Mouse (Mus musculus) megakaryocyte, embryonic 14.5 days (primary cell): Measurements from ENCODE around the gene Specc1. TPM values are rescaled to one million over a fixed set of nuclear protein-coding genes. Genes with fewer than 3 reads are reported as not detected.

Experiments used
- H3K27me3 ChIP-seq: replicated peaks from 2 replicates; pipeline ENCODE3; 2012; ENCODE audit warnings: inconsistent platforms
- H3K36me3 ChIP-seq: replicated peaks from 2 replicates; pipeline ENCODE3; 2012; ENCODE audit warnings: low read length, inconsistent platforms, mixed read lengths
- H3K4me1 ChIP-seq: 2 replicates; pipeline ENCODE4 v1.6.1; 2012; ENCODE audit warnings: inconsistent platforms
- H3K4me3 ChIP-seq: replicated peaks from 2 replicates; pipeline ENCODE3; 2012; ENCODE audit warnings: moderate library complexity, mild to moderate bottlenecking, inconsistent platforms
- H3K9me3 ChIP-seq: 2 replicates; pipeline ENCODE4 v1.6.1; 2012; ENCODE audit warnings: inconsistent platforms
- FLI1 ChIP-seq: IDR thresholded peaks from 2 replicates; pipeline ENCODE4 v1.6.1; 2012; ENCODE audit warnings: low read length, inconsistent platforms, mixed read lengths
- GATA1 ChIP-seq: IDR thresholded peaks from 3 replicates; pipeline ENCODE4 v1.6.1; 2012; ENCODE audit warnings: mixed read lengths, low read length, inconsistent platforms, borderline replicate concordance
- polyA plus RNA-seq: library from polyadenylated mRNA; stranded (reverse); fragments of >175 nt; gene quantifications from 2 replicates; pipeline ENCODE4 v1.2.3, GENCODE M21; 2012; ENCODE audit warnings: low replicate concordance; ENCODE audit not compliant: insufficient read depth

Gene Specc1
- polyA plus RNA-seq, 1 experiment, result 7.1 TPM

DNA sequence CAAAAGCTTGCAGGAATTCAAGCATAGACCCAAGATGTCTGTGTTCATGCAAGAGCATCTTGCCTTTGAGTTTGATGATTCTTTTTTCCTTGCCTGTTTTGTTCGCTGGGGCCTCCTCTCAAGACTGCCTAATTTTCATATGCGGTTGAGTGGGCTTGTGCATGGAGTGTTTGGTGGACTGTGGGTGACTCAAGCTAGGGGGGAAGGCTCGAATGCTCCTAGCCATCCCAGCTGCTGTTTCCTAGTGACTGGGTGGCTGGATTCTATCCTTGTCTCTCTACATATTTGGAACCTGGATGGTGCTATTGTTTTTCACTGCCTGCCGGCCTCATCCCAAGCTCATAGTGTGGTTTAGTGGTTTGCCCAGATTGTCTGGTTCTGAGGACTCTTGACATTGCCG is 8.0 kb downstream of the Specc1 start:
- TF ChIP-seq GATA1 (no peak), FLI1 (no peak)
- H3K36me3 ChIP-seq, result no peaks in the 10 kb centered on the region
- H3K9me3 ChIP-seq, result no peaks in the 10 kb centered on the region
- peaks cover 53% of the 10 kb centered on the region for H3K4me1 ChIP-seq
- peaks cover 2% of the 10 kb centered on the region for H3K27me3 ChIP-seq
- no peak overlapping the region for H3K4me3 ChIP-seq

DNA sequence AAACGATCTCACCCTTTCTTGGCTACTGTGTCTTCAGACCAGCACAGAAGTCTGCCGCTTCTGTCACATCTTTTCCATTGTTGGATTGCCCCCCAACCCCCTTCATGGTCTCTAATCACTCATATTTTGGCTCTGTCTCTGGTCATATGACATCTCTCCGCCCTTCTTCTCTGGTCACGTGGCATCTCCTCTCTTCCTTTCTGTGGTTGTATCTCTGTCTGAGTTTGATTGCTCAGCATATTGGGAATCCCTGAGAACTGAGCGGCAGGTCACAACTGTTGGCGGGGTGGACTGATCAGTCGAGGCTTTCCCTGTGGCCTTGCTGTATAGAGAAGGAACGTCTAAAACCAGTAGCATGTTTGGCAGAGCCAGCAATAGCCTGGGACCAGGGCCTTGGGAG is 10.5 kb downstream of the Specc1 start:
- peaks cover 10% of the 10 kb centered on the region for H3K27me3 ChIP-seq
- peaks cover 54% of the 10 kb centered on the region for H3K4me1 ChIP-seq
- no peak overlapping the region for H3K4me3 ChIP-seq
- H3K36me3 ChIP-seq, result no peaks in the 10 kb centered on the region
- TF ChIP-seq FLI1 (no peak), GATA1 (no peak)
- no peaks in the 10 kb centered on the region for H3K9me3 ChIP-seq

DNA sequence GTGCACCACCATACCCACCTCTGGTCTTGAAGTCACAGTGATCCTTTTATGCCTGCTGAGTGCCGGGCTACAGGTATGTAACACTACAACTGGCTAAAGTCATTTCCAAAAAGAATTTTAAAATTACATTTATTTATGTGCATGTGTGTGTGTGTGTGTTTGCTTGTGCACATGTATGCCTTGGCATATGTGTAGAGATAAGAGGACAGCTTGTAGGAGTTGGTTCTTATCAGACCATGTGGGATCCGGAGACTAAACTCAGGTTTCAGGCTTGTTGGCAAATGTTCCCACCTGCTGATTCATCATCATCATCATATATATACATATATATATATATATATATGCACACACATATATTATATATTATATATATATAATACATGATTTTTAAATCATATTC is 12.3 kb downstream of the Specc1 start:
- H3K4me1 ChIP-seq, result peaks cover 51% of the 10 kb centered on the region
- TF ChIP-seq GATA1 (no peak), FLI1 (no peak)
- no peaks in the 10 kb centered on the region for H3K9me3 ChIP-seq
- H3K36me3 ChIP-seq, result no peaks in the 10 kb centered on the region
- no peak overlapping the region for H3K4me3 ChIP-seq
- H3K27me3 ChIP-seq, result peaks cover 14% of the 10 kb centered on the region

DNA sequence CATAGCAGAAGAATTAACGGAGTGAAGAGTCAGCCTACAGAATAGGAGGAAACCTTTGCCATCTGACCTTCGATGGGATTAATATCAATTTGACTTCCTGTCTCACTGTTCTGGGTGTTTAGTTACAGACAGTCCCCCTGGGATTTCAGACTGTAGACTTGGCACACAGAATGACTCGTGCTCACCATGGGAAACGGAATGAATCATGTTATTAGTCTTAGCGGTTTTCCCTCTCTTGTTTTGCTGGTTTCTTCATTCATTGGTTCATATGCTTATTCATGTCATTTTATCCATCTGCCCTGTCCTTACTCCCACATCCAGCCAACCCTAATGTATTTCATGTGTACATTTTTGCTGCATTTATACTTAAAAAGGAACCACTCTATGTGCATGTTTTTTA is 14.3 kb downstream of the Specc1 start:
- peaks cover 45% of the 10 kb centered on the region for H3K4me1 ChIP-seq
- peaks cover 15% of the 10 kb centered on the region for H3K27me3 ChIP-seq
- H3K9me3 ChIP-seq, result no peaks in the 10 kb centered on the region
- no peak overlapping the region for H3K4me3 ChIP-seq
- no peaks in the 10 kb centered on the region for H3K36me3 ChIP-seq
- no peak for TF ChIP-seq GATA1
- TF ChIP-seq FLI1, result no peak

DNA sequence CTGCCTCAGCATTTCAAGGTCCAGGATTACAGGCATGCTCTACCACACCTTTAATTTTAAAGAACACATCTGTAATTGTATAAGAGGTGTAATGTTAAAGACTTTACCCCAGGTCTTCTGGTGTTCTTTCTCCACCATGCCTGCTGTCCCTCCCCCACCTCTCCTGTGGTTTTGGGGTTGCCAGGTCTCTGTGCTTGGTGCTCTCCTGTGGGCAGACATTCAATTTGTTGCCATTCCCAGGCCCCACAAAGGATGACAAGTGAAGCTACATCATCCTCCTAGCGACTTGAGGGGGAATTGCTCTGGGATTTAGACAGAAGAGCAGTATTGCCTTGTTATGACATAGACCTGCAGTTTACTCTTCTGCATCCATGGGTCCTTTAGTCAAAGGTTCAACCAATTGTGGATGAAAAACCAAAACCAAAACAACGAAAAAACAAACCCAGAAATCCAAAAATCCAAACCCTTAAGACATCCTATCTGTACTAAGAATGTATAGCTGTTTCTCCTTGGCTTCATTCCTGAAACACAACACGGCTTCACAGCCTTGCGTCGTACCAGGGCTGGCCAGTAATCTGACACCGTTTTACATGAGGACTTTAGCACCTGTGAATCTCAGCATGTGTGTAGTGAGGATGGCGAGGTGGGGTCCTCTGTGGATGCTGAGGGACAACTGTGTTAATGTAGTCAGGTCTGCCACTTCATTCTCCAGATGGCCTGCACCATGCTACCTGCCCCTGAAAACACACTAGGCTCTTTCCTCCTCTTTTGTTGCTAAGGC is 15.1 kb downstream of the Specc1 start:
- no peaks in the 10 kb centered on the region for H3K36me3 ChIP-seq
- H3K4me1 ChIP-seq, result peaks cover 50% of the 10 kb centered on the region
- H3K27me3 ChIP-seq, result peaks cover 15% of the 10 kb centered on the region
- no peaks in the 10 kb centered on the region for H3K9me3 ChIP-seq
- H3K4me3 ChIP-seq, result no peak overlapping the region
- TF ChIP-seq FLI1 (no peak), GATA1 (no peak)

DNA sequence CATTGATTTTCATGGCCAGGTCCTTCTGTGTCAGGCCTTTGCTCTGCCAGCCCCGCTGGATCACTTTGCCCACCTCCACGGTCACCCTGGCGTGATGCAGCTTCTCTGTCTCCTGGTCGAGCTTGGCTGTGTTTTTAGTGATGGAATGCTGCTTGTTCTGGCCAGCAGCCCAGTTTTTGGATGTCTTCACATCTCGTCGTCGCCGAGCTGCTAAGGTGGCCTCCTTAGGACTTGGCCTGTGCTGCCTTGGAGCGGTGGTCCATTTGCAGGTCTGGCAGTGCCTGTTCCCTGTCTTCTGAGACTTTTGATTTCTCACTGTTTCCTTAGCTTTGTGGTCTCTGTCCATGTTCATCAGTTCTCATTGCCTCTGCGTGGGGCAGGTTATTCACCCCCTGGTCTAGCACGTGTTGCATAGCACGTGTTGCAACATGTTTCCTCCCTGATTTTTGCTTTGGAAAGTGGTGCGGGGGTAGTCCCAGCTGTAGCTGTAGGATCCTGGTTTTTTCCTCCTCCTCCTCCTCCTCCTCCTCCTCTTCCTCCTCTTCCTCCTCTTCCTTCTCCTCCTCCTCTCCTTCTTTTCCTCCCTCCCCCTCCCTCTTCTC is 17.6 kb downstream of the Specc1 start:
- TF ChIP-seq GATA1, result no peak
- TF ChIP-seq FLI1, result no peak
- H3K9me3 ChIP-seq, result no peaks in the 10 kb centered on the region
- H3K4me3 ChIP-seq, result no peak overlapping the region
- no peaks in the 10 kb centered on the region for H3K36me3 ChIP-seq
- H3K4me1 ChIP-seq, result peaks cover 43% of the 10 kb centered on the region
- H3K27me3 ChIP-seq, result peaks cover 15% of the 10 kb centered on the region

DNA sequence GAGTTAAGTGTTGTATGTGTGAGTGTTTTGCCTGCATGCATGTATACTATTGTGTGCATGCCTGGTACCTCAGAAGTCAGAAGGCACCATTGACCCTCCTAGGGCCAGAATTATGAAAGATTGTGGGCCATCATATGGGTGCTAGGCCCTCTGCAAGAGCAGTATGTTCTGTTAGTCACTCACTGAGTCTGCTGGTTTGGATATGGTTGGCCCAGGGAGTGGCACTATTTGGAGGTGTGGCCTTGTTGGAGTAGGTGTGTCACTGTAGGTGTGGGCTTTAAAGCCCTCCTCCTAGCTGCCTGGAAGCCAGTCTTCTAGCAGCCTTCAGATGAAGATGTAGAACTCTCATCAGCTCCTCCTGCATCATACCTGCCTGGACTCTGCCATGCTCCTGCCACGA is 19.2 kb downstream of the Specc1 start:
- peaks cover 8% of the 10 kb centered on the region for H3K27me3 ChIP-seq
- TF ChIP-seq FLI1, result no peak
- no peak for TF ChIP-seq GATA1
- H3K4me3 ChIP-seq, result no peak overlapping the region
- peaks cover 41% of the 10 kb centered on the region for H3K4me1 ChIP-seq
- H3K36me3 ChIP-seq, result no peaks in the 10 kb centered on the region
- 0 out of 2 replicates have a peak, but pooled peaks cover 3% of the 10 kb centered on the region for H3K9me3 ChIP-seq

DNA sequence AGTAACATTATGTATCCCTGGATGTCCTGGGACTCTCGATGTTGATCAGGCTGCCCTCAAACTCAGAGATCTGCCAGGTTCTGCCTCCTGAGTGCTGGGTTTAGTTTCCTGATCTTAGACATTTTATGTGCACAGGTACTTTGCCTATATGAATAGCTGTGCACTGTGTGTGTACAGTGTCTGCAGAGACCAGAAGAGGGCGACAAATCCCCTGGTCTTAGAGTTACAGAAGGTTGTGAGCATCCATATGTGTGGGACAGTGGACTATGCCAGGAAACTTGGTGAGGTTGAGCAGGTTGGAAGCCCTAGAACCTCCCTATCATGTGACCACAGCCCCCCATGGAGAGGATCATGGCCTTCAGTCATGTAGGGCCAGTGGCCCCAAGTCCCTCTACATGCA is 24.7 kb downstream of the Specc1 start:
- no peak for TF ChIP-seq GATA1
- no peak for TF ChIP-seq FLI1
- Histone ChIP-seq H3K27me3 (peaks cover 5% of the 10 kb centered on the region), H3K4me1 (peaks cover 22% of the 10 kb centered on the region), H3K9me3 (peaks cover 9% of the 10 kb centered on the region; the same call in 1 of the 2 replicates), H3K36me3 (no peaks in the 10 kb centered on the region), H3K4me3 (no peak overlapping the region)

DNA sequence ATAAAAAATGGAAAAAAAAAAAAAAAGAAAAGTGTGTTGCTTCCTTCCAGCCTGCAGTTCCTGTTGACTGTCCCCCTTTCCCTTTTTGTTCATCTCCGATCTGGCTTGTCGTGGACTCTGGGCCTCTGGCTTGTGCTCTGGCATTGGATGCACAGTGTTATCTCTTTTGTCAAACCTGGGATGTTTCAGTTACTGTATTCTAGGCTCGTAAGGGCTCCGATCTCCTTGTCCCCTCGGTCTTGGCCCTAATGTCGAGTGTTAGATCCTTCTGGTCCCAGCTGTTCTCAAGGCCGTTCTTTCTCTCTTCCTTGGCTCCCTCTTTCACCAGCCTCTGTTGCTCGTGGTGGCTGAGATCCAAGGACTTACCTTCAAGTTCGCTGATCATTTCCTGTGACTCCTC is 26.3 kb downstream of the Specc1 start:
- TF ChIP-seq GATA1 (no peak), FLI1 (no peak)
- Histone ChIP-seq H3K4me1 (peaks cover 20% of the 10 kb centered on the region), H3K4me3 (no peak overlapping the region), H3K27me3 (peaks cover 5% of the 10 kb centered on the region), H3K9me3 (peaks cover 9% of the 10 kb centered on the region; the same call in 1 of the 2 replicates), H3K36me3 (no peaks in the 10 kb centered on the region)

DNA sequence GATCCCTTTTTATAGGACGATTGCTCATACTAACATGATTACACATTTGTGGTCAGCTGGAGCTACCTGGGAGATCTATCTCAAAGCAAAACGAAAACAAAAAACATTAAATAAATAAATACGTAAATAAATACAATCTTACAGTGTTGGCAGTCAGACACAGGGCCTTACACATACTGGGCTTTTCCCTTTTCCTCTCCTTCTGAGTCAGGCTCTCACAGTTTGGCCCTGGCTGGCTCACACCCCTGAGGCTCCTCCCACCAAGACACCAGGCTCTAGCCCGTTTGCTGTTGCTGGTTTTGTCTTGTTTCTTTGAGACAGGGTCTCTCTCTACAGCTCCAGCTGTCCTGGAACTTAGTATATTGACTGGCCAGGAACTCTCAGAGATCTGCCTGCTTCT is 30.4 kb downstream of the Specc1 start:
- Histone ChIP-seq H3K36me3 (no peaks in the 10 kb centered on the region), H3K4me3 (no peak overlapping the region), H3K9me3 (peaks cover 7% of the 10 kb centered on the region; the same call in 1 of the 2 replicates), H3K27me3 (peaks cover 3% of the 10 kb centered on the region), H3K4me1 (peaks cover 18% of the 10 kb centered on the region)
- TF ChIP-seq FLI1, result no peak
- no peak for TF ChIP-seq GATA1
